Mouse (Mus musculus) mouse embryonic stem cell (cell line): ENCODE data around the gene Ak4.

Experiments
- in situ Hi-C, 2 experiments: fragments of 300-500 bp; cut with MboI; formaldehyde crosslinking; loops; 1 replicate in 1 of 2; 3 replicates in 1 of 2; pipeline ENCODE4 v1.14.3; 2019 to 2020; ENCODE audit warnings: low sequenced_read_pairs in 2 of 2, low pct_unique_long_range_greater_than_20kb in 1 of 2, mixed read lengths in 1 of 2; ENCODE audit not compliant: unreplicated experiment in 1 of 2

Gene Ak4

DNA sequence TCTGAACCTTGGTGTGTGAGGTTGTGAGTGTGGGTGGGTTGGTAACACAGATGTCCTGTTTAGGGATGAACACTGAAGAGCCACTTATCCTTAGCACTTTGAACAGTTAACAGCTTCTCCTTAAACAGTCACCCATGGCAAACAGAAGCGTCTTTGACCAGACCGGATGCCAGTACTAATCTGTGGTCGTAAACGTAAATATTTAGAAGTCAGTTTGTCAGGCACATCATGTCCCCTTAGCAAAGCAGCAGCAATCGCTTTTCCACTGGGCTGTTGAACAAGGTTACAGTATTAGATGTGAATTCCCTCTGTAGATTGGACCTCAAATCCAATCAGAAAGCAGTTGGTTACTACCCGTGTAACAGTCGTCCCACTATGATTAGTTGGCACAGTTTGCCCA, 30.3 kb downstream of the Ak4 start:
- in situ Hi-C loops = no loop called here

DNA sequence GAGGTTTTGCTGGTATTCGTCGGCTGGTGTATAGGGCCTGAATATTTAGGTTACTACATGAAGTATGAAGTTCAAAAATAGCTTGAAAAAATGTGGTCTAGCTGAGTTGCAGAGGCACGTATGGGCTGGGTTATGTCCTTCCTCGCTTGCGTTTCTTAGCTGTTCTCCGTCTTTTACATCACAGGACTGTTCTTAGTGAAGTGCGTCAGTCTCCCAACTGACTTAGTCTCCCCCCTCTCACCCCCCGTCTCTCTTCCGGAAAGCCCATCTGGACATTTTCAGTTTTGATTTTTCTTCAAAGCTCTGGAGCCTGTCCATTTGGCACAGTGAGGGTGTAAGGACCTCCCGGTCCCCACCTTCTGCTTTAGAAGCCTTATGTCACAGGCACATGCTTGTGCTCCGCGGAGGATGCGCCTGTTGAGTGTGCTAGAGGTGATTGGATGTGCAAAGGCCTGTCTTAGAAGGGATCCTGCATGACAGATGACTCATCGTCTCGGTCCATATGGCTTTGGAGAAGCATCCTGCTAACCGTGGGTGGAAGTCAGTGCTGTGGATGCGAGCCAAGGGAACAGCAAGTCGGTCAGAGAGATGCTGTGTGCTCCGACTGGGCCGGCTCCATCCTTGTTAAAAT, 31.2 kb downstream of the Ak4 start:
- in situ Hi-C loops = no loop called here

GRCm38 (mm10) chr4:101451089-101451488, 32.0 kb downstream of the Ak4 start:
- in situ Hi-C loops = no loop called here

GRCm38 (mm10) chr4:101452829-101453228, 33.8 kb downstream of the Ak4 start:
- in situ Hi-C loops = no loop called here

DNA sequence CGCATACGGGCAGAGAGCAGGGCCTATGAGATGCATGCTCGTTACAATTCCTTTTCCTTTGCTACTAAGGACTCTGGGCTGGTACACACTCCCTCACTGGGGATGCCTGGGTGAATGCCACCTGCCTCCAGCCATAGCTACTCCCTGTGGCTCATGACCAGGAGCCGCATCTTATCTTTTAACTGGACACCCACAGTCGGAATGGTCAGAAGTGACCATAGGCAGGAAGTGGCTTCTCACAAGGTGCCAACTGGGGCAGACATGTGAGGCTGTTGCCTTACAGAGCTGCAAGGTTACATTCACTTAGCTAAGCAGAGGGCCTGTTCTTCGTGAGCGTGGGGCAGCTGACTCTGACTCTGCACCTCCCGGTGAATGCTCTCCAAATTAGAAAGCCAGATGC, 38.1 kb downstream of the Ak4 start:
- in situ Hi-C loops = loop anchor here in 1 of 2 experiments (5.0 kb wide), 1 partner anchor 70 kb away; no protein-coding TSS in a partner anchor

DNA sequence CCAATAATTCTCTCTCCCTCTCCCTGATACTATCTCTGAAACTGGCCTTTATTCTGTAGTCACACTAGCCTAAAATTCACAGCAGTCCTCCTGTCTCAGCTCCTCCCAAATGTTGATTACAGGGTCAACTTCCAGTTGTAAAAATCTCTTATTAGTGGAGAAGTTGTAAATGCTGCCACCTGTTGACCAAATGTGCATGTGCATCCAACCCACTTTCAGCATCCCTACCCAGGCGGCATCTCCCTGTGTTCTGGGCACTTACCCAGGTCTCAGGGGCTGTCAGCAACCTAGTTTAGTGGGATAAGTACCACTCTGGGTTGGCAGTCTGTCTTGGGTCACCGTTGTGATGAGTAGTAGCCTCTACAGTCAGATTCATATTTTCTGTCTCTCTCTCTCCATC, 39.3 kb downstream of the Ak4 start:
- in situ Hi-C loops = loop anchor here in 1 of 2 experiments (5.0 kb wide), 1 partner anchor 71 kb away; no protein-coding TSS in a partner anchor

DNA sequence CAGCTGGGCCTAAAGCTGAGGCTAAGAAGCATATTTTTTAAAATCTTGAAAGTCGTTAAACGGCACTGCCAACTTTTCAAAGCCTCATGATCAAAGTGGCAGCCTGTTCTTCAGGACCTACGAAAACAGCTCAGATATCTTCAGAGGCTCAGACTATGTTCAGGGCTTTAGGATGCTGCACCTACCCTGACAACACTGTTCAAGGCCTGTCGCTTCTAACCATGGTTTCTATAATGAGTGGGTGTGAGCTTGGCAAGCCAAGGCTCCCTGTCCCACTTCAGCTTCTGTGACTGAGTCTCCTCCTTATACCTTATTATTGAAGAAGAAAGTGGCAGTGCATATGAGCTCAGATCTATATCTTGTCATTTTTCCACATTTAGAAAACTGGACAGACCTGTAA, 40.3 kb downstream of the Ak4 start:
- in situ Hi-C loops = loop anchor here in 1 of 2 experiments (5.0 kb wide), 1 partner anchor 72 kb away; no protein-coding TSS in a partner anchor

GRCm38 (mm10) chr4:101460114-101460513, 41.0 kb downstream of the Ak4 start:
- in situ Hi-C loops = no loop called here

GRCm38 (mm10) chr4:101462065-101462464, 43.0 kb downstream of the Ak4 start:
- in situ Hi-C loops = no loop called here

DNA sequence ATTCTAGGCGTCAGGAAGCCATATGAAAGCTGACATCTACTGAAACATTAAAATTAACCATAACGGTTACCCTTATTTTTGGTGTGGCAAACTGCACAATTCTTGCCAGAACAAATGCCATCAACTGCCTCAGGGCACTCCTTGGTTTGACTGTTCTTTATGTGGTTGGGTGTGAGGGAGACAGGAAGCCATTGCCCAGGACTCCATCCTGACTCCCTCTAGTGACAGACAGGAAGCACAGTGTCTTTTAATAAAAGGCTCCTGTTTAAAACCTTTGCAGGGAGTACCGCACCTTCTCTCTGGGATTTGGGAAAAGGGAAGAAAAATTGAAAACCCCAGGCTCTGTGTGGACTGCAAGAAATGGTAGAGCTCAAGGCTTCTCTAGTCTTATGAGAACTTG, 47.2 kb downstream of the Ak4 start:
- in situ Hi-C loops = no loop called here

DNA sequence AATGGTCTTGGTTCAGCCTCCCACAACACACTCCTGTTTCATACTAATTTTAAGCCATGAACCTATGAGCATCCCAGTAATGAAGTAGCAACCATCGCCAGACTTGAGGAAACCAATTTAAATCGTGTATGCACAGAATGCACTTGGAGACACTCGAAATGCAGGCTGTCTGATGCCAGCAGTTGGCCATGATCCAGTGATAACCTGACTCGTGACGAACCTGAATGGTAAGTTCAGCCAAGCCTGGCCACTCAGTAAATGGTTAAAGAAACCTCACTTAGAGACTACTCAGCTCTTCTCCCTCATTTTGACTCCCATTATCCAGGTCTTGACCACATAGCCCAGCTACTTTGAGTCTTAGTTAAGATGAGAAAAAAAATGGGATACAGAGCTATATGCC, 50.2 kb downstream of the Ak4 start:
- in situ Hi-C loops = no loop called here

GRCm38 (mm10) chr4:101470543-101470942, 51.5 kb downstream of the Ak4 start:
- in situ Hi-C loops = no loop called here

DNA sequence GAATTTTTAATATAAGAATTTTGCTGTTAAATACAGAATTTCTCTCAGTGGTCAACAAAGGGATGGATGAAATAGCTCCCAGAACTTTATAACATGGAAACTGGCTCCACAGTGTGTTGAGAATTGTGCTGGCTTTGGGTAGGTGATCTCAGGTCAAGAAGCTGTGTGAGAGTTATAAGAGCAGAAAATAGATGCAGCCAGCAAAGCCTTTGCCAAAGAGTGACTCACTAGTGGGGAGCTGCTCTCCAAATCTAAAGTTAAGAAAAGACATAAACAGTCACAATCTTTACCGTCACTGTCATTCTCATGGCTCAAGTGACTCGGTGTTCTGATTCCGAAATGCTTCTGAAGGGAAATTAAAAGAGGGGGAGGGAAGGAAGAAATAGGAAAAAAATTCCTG, 53.7 kb downstream of the Ak4 start:
- in situ Hi-C loops = no loop called here

DNA sequence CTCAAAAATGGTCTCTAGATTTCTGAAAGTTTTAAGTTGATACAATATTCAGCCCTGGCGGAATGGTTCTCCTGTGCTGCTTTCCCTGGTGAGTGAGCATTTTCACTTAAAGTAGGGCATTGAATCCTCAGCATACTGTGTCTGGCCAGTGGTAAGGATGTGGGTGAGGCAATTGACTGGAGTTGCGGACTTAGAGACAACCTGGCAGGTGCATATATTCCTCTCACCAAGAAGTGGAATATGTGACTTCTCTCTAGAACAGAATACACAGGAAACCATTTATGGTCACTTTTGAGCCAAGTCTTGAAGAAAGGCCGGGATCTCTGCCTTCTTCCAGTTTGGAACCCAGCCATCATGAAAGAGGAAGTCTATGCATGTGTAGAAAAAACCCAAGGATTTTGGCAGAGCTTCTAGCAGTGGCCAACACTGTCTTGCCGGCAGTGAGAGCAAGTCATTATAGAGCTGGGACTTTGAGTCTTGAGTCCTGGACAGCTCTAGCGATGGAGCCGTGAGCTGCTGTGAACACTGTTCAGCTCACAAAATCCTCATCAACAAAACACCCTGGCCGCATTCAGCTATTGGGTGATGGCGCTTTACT, 71.3 kb downstream of the Ak4 start:
- in situ Hi-C loops = no loop called here

DNA sequence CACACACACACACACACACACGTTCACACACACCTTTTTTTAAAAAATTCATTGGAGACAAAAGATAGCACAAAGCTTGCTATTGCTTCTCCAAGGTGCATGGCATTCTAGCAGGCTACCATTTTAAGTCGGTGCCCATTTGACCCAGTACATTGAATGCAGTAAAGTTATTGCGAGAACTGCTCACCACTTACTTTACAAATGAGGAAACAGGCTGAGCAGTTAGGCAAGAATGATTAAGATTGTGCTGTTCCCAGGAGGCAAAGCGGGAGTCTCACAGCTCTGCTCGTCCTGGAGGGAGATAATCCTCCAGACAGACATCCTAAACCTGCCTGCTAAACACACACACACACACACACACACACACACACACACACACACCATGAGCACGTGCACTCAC, 72.6 kb downstream of the Ak4 start:
- in situ Hi-C loops = no loop called here

GRCm38 (mm10) chr4:101493611-101494197, 74.6 kb downstream of the Ak4 start:
- in situ Hi-C loops = no loop called here

DNA sequence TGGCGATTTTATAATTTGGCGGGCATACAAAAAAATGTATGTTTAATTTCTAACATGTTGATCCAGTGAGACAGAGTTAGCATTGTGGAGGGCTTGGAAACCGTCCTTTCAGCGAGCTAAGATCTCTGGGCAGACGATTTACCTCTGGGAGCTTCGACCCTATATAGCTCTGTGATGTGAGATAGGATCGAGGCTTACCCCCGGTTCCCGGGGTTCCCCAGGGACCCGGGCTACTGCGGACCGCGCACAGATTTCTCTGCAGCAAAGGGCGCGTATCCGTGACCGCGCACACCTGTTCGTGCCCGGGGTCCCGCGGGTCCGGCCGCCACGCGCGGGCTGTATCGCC, 77.1 kb downstream of the Ak4 start:
- in situ Hi-C loops = no loop called here

GRCm38 (mm10) chr4:101496534-101497237, 77.6 kb downstream of the Ak4 start, which contains the start of gene Dnajc6:
TSS of gene Dnajc6 (plus strand) at chr4:101496648.
- in situ Hi-C loops = no loop called here

DNA sequence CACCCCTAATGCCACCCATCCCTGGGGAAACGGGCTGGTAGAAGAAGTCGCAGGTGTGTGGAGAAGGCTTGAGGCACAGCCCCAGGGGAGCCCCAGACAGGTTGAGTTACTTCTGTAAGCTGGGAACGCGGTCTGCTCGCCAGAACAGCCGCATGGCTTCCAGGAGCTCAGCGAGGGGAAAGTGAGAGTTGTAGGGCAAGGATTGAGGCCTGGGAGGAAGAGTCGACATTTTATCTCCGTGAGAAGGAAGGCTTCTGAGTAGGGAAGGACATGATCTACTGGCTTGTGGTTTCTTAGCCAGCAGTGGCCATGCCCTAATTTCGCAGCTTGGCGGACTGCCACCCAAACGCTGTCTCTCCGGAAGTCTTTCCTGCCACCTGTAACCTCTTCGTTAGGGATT, 78.3 kb downstream of the Ak4 start:
- in situ Hi-C loops = no loop called here
